Mouse (Mus musculus) cerebellum, adult 2 months (tissue): ENCODE measurements around the gene Usp10.

Experiments
- CTCF ChIP-seq: fragments of 200-500 bp; IDR thresholded peaks from 2 replicates; pipeline ENCODE4 v1.5.1; 2011; ENCODE audit warnings: low read depth, mild to moderate bottlenecking, control low read depth, low read length, moderate library complexity, borderline replicate concordance; ENCODE audit not compliant: insufficient read depth
- POLR2A ChIP-seq: fragments of 200-500 bp; IDR thresholded peaks from 2 replicates; pipeline ENCODE4 v1.6.1; 2011; ENCODE audit warnings: low read length, control low read depth, borderline replicate concordance; ENCODE audit not compliant: insufficient read depth

- TF ChIP-seq POLR2A (no peak), CTCF (no peak)
These were observed 90.3 kb downstream of the Usp10 start for GRCm38 (mm10) chr8:120000461-120000860.
